Mouse (Mus musculus) spleen, postnatal 10 days (tissue): Measurements from ENCODE around the gene Ing3.
A peak's percentile ranks its signal among the peaks of the same experiment; 100 is the strongest.

Experiments
- DNase-seq, 2 experiments: peaks; one replicate each; pipeline ENCODE4 v3.0.0; 2021 to 2022; ENCODE audit warnings: low spot score in 2 of 2

Ing3 gene

DNA sequence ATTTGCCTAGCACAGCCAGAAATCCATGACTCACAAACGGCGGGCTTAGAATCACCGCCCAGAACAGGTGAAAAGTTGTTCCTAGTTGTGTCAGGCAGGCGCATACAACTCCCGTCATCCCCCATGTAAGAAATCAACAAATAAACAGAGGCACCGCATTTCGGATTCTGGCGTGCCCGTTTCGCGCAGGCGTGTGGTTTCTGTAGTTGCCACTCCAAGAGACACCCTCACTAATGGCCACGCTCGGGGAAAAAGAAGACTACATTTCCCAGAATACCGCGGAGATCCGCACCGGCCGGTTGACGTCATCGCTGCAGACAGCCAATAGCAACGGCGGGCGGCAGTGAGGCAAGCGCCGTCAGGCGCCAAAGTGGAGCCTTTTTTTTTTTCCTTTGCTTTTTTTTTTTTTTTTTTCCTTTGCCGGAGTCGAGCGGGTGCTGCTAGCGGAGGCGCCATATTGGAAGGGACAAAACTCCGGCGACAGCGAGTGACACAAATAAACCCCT lies at the start of gene Ing3:
Gene Ing3, plus strand, starts transcription at position 346 of the 506 bp plus-strand sequence.
- DNase-seq = peak; percentile 87 to 97

DNA sequence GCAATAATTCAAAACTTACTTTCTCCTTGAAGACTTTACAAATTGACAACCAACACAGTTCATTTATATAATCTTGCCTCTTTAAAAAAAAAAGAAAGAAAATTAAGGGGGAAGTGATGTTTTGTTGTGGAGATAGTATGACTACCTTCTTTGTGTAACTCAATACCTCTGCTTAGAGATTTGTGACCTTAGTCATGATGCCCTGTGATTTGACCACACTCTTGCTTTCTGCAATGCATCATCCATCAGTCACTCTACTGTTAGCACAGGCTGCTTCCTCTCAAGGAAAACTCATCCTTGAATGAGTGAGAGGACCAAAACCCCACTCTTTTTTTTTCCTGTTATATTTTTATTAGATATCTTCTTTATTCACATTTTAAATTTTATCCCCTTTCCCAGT lies 39.7 kb upstream of the Ing3 start:
- DNase-seq = no peak

- DNase-seq = no peak
Observed at GRCm38 (mm10) chr6:21910804-21911203, 38.6 kb upstream of the Ing3 start.

- no peak for DNase-seq
Observed at GRCm38 (mm10) chr6:21916591-21916990, 32.8 kb upstream of the Ing3 start.

GRCm38 (mm10) chr6:21924150-21924549 lies 25.2 kb upstream of the Ing3 start:
- no peak for DNase-seq

DNA sequence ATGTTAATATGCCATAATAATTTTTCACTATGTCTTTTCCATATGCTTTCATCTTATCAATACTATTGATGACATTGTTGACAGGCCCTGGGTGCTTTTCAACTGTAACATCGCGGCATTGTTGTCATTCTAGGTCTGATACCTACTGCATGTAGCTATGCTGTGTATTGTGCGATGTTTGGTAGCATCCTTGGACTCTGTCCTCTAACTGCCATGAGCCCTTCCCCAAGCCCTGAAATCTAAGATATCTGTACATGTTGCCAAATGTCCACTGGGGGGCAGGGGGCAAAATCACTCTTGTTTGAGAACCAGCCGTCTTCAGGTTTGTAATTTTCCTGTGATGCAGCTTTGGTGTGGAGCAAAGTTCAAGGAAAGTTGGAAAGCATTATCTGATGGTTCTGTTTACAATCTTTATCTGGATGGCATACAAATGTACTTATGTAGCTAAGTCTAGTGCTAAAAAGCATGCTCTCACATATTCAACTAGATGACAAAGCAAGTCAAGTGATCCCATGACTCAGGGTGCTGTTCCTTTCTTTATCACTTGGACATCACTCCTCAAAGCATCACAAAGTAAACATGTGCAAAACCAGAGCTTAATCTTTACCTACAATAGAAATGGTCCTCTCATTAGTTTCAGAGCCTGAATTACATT lies 11.3 kb upstream of the Ing3 start:
- DNase-seq = no peak

DNA sequence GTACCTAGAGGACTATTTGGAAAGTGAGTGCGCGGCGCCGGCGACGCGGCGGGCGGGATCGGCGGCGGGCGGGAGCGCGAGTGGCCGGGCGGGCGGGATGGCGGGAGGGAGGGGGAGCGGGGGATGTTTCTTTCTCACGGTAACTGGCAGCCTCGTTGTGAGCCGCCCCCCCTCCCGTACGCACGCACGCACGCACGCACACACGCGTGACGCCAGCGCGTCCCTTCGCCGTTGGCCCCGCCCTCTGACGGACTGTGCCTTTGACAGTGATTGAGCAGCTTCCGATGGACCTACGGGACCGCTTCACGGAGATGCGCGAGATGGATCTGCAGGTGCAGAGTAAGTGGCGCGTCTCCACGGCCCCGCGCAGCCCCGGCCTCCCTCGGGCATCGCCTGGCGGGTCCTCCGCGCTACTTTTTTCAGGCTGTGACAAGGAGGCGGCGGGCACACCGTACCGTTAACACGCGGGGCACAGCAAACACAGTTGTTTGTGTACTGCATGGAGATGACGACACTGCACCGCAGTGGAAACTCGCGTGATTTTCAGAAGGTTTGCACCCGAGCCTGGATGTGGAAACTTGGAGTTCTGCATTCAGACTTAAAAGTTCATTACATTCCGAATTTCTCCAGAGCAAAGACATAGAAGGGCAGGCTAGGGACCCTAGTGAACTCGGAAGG lies 539 bp downstream of the Ing3 start:
- DNase-seq = peak; percentile 92 to 98

GRCm38 (mm10) chr6:21950676-21951075 lies 1.3 kb downstream of the Ing3 start:
- no peak for DNase-seq

GRCm38 (mm10) chr6:21955468-21955867 lies 6.1 kb downstream of the Ing3 start:
- no peak for DNase-seq

- DNase-seq = no peak
Observed at GRCm38 (mm10) chr6:21958922-21959321, 9.6 kb downstream of the Ing3 start.

DNA sequence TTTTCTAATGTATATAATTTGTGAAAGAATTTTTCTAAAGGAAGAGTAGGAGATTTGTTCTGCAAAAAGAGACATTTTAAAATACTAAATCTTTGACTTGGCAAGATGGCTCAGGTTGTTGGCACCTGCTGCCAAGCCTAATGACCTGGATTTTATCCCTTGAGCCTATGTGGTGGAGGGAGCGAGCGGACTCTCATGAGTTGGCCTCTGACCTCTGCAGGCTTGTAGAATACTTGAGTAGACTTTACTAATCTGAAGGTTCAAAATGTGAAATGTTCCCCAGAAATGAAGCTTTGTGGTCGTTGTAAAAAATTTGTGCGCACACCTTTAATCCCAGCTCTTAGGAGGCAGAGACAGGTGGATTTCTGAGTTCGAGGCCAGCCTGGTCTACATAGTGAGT lies 10.5 kb downstream of the Ing3 start:
- no peak for DNase-seq

GRCm38 (mm10) chr6:21977532-21977931 lies 28.2 kb downstream of the Ing3 start:
- DNase-seq = no peak

DNA sequence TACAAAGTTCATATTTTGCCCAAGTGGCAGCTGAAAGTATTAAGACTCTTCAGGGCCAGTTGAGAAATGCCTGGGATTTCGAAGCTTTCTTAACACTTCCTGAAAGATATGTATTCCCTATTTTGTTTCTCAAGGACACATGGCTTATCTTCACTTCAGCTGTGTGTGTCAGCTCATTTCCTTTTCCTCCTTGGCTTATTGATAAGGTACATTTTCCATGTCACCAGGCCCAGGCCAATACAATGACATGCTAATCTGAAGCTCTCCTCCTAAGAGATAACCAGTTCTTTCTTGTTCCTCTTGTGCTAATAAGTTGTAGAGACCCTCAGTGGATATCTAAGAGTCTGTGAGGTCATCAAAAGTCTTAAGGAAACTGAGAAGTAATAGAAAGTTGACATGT lies 31.7 kb downstream of the Ing3 start:
- DNase-seq = no peak

- DNase-seq = peak in 1 of 2 experiments; percentile 50
Observed at GRCm38 (mm10) chr6:21984990-21985731, 35.8 kb downstream of the Ing3 start.

DNA sequence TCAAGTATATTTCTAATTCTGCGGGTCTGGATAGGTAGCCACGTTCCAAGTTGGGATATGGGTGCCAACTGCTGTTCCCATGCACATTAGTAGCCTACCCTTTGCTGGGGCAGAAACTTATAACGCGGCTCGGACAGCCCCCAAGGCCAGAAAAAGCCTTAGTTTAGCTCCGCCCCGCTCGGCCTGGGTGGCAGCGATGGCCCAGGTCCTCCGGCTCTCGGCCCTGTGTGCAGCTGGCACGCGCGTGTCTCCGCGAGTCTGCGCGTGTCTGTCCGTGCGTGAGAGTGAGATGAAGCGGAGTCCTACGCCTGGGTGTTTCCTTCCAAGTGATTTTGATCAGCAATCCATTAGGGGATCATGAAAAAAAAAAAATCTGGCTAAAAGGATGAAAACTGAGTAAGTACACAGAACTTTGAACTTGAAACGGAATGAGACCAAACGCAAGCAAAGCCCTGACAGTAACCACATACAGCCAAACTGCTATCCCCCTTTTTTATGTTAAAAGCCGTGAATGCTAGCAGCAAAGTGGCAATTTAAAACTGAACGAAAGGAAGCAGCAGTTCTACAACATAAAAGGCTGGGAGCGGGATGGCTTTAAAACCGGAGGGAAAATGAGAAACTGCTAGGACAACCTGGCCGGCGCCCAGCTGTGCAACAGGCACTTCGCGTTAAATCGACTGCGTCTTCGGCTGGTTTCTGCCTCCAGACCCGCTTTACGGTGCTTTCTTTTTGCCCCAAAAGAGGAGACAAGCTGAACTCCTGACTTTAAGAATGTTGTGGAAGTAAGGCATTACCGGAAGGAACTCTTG lies 36.6 kb downstream of the Ing3 start, which contains the start of gene Cped1:
Gene Cped1, plus strand, starts transcription at position 185 of the 809 bp plus-strand sequence.
- peak; percentile 14 to 38 for DNase-seq

DNA sequence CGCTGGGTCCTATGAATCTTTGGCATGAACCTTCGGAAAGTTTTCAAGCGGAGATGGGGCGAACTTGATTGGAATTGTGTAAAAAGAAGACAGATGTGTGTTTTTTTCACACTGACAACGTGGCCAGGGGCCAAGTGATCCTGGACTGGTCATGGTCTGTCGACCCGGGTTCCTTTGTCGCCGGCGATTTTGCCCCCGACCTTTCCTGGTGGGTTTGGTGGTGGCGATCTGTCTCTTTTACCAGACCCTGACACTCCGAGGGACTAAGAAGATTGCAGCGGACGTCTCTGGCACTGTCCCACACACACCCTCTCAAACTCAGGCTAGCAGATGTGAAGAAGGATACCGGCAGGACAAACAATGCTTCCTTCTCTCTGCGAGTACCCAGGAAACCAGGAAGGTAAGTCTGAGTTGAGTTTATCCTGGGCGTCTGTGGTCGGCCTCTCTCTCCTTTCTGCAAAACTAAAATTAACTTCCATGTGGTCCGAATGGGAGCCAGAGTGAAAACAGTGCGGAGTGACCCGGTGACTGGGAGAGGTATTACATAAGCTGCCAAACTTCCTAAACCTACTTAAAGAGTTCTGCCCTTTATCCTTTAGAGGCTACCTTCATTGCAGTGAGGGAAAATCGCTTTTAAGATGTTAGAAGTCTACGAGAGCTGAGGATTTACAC lies 37.4 kb downstream of the Ing3 start:
- no peak for DNase-seq

GRCm38 (mm10) chr6:21987554-21987953 lies 38.2 kb downstream of the Ing3 start:
- DNase-seq = no peak

DNA sequence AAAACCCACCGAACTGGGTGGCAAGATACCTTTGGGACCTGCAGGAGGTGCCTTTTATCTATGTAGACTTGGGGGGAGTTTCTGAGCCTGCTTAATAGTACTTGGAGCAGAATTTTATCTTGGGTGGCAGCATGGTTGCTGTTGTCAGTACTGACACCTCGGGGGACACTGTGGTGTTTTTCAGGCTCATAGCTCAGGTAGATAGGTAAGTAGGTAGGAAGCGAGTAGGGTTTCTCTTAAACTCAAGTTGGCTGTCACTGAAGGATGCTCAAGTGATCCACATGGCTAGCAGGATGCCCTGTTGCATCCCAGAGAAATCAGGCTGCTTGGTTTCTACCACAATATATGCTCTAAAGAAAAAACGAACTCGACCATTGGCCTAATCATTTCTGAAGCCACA lies 38.9 kb downstream of the Ing3 start:
- no peak for DNase-seq

DNA sequence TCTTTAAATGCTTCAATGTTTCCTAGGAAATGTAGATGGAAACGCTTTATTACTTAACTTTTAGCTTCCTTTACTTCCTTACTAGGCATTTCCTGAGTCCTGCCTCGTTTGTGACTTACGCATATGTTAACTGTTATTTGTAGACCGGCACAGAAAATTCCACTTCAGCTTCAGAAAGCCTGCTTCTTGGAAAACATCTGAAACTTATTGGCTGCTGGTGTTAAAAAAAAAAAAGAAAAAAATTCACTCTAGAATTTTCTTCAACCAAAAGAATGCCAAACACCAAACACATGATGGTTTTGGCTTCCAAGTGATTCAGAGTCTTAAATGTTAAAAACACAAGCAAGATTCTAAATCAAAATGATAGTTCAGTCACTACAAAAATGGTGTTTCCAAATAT lies 39.7 kb downstream of the Ing3 start:
- DNase-seq = no peak

DNA sequence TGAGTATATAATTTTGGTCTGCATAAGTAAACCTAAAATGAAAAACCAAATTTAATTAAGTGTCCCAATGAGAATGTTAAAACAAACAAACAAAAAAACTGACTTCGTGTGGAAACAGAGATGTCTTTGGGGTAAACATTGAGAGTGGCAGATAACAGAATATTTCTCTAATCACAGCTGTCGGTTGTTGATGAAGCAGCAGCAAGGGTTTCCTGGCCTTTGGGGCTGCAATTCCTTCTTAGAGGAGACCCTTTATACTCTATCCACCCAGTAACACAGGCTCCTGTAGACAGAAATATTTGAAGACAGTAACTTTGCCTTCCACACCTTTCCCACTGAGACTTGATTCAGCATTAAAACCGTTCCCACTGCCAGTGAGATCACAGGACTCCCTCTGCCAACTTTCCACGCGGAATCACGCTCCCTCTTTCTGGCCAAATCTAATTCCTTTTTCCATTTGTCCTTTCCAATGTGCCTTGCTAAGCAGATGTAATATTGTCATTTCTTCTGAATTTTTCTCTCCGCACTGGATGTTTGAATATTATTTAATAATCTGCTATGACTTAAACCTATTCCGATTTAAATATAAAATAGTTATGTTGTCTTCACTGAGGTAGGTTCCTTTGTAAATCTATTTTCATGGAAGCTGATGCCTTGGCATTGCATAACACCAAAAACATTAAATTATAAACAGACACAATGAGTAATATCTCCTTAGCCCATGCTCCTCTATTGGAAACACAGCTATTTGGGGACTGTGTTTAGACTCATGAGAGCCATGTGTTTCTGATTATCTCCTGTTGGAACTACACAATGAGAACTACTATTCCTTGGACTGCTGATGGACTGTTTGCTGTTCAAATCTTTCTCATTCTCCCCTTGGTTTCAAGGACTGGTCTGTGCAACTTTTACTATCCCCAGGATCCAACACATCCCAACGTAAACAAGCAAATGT lies 41.1 kb downstream of the Ing3 start:
- no peak for DNase-seq
